Mouse (Mus musculus) midbrain, embryonic 12.5 days (tissue): ENCODE results near the gene Gm9945. TPM values are rescaled to one million over a fixed set of nuclear protein-coding genes. Genes with fewer than 3 reads are reported as not detected.

Experiments
- ATAC-seq: fragments of 200-750 bp; cut with Nextera tagmentation; 2 replicates; pipeline ENCODE4 v1.8.0; 2017; ENCODE audit warnings: low read depth, moderate TSS enrichment, moderate library complexity; ENCODE audit not compliant: low FRiP score
- H3K27ac ChIP-seq: fragments of 300-500 bp; sonication (generic); replicated peaks from 2 replicates; pipeline ENCODE4 v1.5.1; 2016; ENCODE audit warnings: mild to moderate bottlenecking
- H3K27me3 ChIP-seq: fragments of 300-500 bp; sonication (generic); 2 replicates; pipeline ENCODE4 v1.6.1; 2016; ENCODE audit warnings: mild to moderate bottlenecking
- H3K36me3 ChIP-seq: fragments of 300-500 bp; sonication (generic); 2 replicates; pipeline ENCODE4 v1.6.1; 2016
- H3K4me1 ChIP-seq: fragments of 300-500 bp; sonication (generic); 2 replicates; pipeline ENCODE4 v1.6.1; 2016
- H3K4me2 ChIP-seq: fragments of 300-500 bp; sonication (generic); replicated peaks from 2 replicates; pipeline ENCODE4 v1.6.1; 2016; ENCODE audit warnings: mild to moderate bottlenecking, moderate library complexity
- H3K4me3 ChIP-seq: fragments of 300-500 bp; sonication (generic); 2 replicates; pipeline ENCODE4 v1.5.1; 2016; ENCODE audit warnings: mild to moderate bottlenecking
- H3K9ac ChIP-seq: fragments of 300-500 bp; sonication (generic); replicated peaks from 2 replicates; pipeline ENCODE4 v1.6.1; 2016; ENCODE audit warnings: mild to moderate bottlenecking, moderate library complexity
- H3K9me3 ChIP-seq: fragments of 300-500 bp; sonication (generic); 2 replicates; pipeline ENCODE4 v1.6.1; 2016; ENCODE audit warnings: mild to moderate bottlenecking
- WGBS: fragments of 180-500 bp; shearing (Covaris S2); methylation state at CpG from one replicate; pipeline ENCODE4 v1.1.7; 2016; 5-methylcytosine and 5-hydroxymethylcytosine counted together
- polyA plus RNA-seq: library from polyadenylated mRNA; unstranded; fragments of >200 nt; fragmentation: Nextera tagmentation; extraction: Ambion mirVana; gene quantifications from 2 replicates; pipeline ENCODE4 v1.2.1, GENCODE M21; 2016

Gm9945 gene
- polyA plus RNA-seq, 1 experiment from 2014 or later = not detected

DNA sequence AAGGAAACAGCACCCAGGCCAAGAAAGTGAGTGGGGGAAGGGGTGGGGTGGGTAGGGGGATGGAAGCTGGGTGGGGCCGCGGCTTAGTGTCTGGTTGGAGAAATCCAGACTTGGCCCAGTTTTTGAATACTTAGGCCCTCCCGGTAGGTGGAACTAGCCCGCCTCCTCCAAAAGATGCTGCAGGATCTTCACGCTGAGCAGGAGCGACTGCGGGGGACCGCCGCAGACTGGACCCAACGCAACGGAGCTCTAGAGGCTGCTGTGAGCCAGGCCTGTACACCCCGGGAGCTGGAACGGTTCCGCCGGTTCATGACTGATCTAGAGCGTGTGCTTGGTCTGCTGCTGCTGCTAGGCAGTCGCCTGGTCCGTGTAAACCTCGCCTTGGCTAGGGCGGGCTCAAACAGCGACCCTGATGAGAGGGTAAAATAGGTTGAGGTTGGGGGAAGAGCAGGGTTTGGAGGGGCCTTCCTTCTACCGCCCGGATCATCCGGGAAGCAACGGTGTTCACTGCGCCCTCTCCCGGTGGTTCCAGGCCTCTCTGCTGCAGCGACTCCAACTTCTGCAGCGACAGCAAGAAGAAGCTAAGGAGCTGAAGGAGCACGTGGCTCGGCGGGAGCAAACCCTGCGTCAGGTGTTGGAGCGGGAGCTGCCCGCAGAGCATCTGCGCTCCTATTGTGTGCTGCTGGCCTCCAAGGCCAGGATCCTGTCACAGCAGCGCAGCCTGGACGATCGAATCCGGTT is 13.6 kb upstream of the Gm9945 start:
- Histone ChIP-seq H3K9me3 (no peaks in the 10 kb centered on the region), H3K4me1 (peaks cover 39% of the 10 kb centered on the region), H3K4me3 (peak overlapping the region; percentile 28), H3K9ac (0 out of 2 replicates have a peak overlapping the region, but pooled peaks have one; percentile 39), H3K27ac (no peak overlapping the region), H3K27me3 (peaks cover 95% of the 10 kb centered on the region), H3K36me3 (no peaks in the 10 kb centered on the region), H3K4me2 (peak overlapping the region; percentile 49)
- peak; percentile 55; the same call in 1 of the 2 replicates for ATAC-seq
- 5% methylated on average over 40 of the region's 40 CpGs for WGBS

- no peaks in the 10 kb centered on the region for H3K36me3 ChIP-seq
- peaks cover 90% of the 10 kb centered on the region for H3K27me3 ChIP-seq
- H3K4me1 ChIP-seq = peaks cover 29% of the 10 kb centered on the region
- no peak overlapping the region for H3K27ac ChIP-seq
- no peak for ATAC-seq
- H3K9ac ChIP-seq = no peak overlapping the region
- no peaks in the 10 kb centered on the region for H3K9me3 ChIP-seq
- H3K4me2 ChIP-seq = peak overlapping the region; percentile 51
- 45% methylated on average over 16 of the region's 16 CpGs for WGBS
- no peak overlapping the region for H3K4me3 ChIP-seq
Observed at GRCm38 (mm10) chr11:53469294-53469967, 10.5 kb upstream of the Gm9945 start.

- H3K4me2 ChIP-seq = peak within 1 kb of the TSS; percentile 51
- H3K27ac ChIP-seq = no peak within 1 kb of the TSS
- H3K9me3 ChIP-seq = no peaks in the 10 kb centered on the region
- peaks cover 90% of the 10 kb centered on the region for H3K27me3 ChIP-seq
- WGBS = 3% methylated on average over 29 of the region's 29 CpGs
- H3K9ac ChIP-seq = no peak within 1 kb of the TSS
- peak within 1 kb of the TSS; percentile 28 for H3K4me3 ChIP-seq
- peaks cover 29% of the 10 kb centered on the region for H3K4me1 ChIP-seq
- H3K36me3 ChIP-seq = no peaks in the 10 kb centered on the region
- ATAC-seq = peak; percentile 81
Observed at GRCm38 (mm10) chr11:53469968-53470695, 9.8 kb upstream of the Gm9945 start, which contains the start of gene Gm9837. Gene Gm9837 (minus strand): TSS chr11:53470479.

GRCm38 (mm10) chr11:53472709-53473108 is 7.3 kb upstream of the Gm9945 start:
- 81% methylated on average over 3 of the region's 3 CpGs for WGBS
- ATAC-seq = no peak
- no peaks in the 10 kb centered on the region for H3K9me3 ChIP-seq
- H3K27ac ChIP-seq = no peak overlapping the region
- peaks cover 84% of the 10 kb centered on the region for H3K27me3 ChIP-seq
- H3K4me2 ChIP-seq = no peak overlapping the region
- H3K9ac ChIP-seq = no peak overlapping the region
- H3K4me3 ChIP-seq = no peak overlapping the region
- H3K36me3 ChIP-seq = no peaks in the 10 kb centered on the region
- peaks cover 33% of the 10 kb centered on the region for H3K4me1 ChIP-seq

- no peak for ATAC-seq
- Histone ChIP-seq H3K4me1 (peaks cover 35% of the 10 kb centered on the region), H3K4me2 (peak overlapping the region; percentile 46), H3K9ac (no peak overlapping the region), H3K36me3 (no peaks in the 10 kb centered on the region), H3K27ac (peak overlapping the region; percentile 52), H3K27me3 (peaks cover 89% of the 10 kb centered on the region), H3K9me3 (peaks cover 4% of the 10 kb centered on the region; the same call in 1 of the 2 replicates), H3K4me3 (no peak overlapping the region)
- WGBS = 12% methylated on average over 8 of the region's 8 CpGs
Observed at GRCm38 (mm10) chr11:53475620-53476019, 4.3 kb upstream of the Gm9945 start.

DNA sequence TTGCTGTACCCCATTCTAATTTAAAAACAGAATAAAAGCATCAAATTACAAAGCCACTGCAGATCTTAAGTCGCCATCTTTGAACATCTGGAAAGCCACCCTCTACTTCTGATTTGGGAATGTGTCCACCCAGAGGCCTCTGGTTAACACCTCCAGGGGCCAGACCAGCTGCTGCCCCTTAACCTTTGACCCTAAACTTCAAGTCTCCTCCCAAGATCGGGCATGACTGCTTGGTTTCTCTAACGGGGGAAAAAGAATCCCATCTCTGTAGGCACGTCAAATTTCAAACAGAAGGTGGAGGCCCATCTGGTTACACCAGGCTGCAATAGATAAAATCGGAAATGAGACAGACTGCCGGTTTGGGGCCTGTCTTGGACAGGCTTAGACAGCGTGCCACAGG is 2.1 kb upstream of the Gm9945 start:
- no peak overlapping the region for H3K4me2 ChIP-seq

DNA sequence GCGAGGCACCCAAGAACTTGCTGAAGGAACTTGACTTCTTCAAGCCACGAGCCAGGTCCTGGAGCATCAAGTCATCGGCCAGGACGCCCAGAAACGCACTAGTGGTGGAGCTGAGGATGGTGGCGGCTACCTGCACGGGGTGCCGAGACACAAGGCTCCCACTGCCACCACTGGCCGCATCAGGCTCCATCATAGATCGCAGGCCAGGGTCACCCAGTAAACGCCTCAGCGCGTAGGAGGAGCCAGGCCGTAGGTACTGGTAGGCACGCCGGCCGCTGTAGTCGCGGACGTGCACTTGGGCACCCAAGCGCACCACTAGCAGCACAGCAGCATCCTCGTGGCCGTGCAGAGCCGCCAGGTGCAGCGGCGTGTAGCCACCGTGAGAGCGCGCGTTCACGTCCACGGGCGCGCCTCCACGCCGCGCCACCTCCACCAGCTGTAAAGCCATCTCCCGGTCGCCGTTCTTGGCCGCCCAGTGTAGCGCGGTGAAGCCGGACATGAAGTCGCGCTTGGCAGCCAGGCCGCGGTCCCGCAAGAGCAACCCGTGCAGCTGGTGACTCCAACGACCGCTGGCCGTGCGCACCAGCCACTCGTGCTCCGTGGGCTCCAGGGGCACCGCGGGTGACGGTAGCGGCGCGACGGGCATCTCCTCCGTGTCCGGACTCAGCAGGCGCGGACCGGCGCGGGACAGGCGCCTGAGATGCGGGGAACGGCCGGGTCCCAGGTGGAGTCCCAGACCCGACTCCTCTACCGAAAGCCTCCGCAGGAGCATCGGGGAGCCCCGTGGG is 1.4 kb upstream of the Gm9945 start:
- Histone ChIP-seq H3K4me2 (peak overlapping the region; percentile 59), H3K36me3 (no peaks in the 10 kb centered on the region), H3K27me3 (peaks cover 89% of the 10 kb centered on the region), H3K4me1 (peaks cover 30% of the 10 kb centered on the region), H3K27ac (no peak overlapping the region), H3K4me3 (peak overlapping the region; percentile 43), H3K9me3 (peaks cover 4% of the 10 kb centered on the region; the same call in 1 of the 2 replicates), H3K9ac (peak overlapping the region; percentile 28; the same call in 1 of the 2 replicates)
- ATAC-seq = no peak
- WGBS = 6% methylated on average over 79 of the region's 79 CpGs

More for the DNA sequence above, 2.1 kb upstream of the Gm9945 start:
- H3K9ac ChIP-seq = no peak overlapping the region
- no peak overlapping the region for H3K27ac ChIP-seq
- WGBS = 36% methylated on average over 7 of the region's 7 CpGs
- peaks cover 30% of the 10 kb centered on the region for H3K4me1 ChIP-seq
- peaks cover 4% of the 10 kb centered on the region; the same call in 1 of the 2 replicates for H3K9me3 ChIP-seq
- ATAC-seq = no peak
- H3K36me3 ChIP-seq = no peaks in the 10 kb centered on the region
- peaks cover 89% of the 10 kb centered on the region for H3K27me3 ChIP-seq
- H3K4me3 ChIP-seq = no peak overlapping the region

- Histone ChIP-seq H3K9ac (peak overlapping the region; percentile 28; the same call in 1 of the 2 replicates), H3K9me3 (peaks cover 4% of the 10 kb centered on the region; the same call in 1 of the 2 replicates), H3K36me3 (no peaks in the 10 kb centered on the region), H3K4me3 (peak overlapping the region; percentile 43), H3K27ac (no peak overlapping the region), H3K4me2 (peak overlapping the region; percentile 59), H3K4me1 (peaks cover 30% of the 10 kb centered on the region), H3K27me3 (peaks cover 87% of the 10 kb centered on the region)
- ATAC-seq = peak; percentile 49; the same call in 1 of the 2 replicates
- WGBS = 2% methylated on average over 60 of the region's 62 CpGs
Observed at GRCm38 (mm10) chr11:53479171-53479782, 689 bp upstream of the Gm9945 start.

DNA sequence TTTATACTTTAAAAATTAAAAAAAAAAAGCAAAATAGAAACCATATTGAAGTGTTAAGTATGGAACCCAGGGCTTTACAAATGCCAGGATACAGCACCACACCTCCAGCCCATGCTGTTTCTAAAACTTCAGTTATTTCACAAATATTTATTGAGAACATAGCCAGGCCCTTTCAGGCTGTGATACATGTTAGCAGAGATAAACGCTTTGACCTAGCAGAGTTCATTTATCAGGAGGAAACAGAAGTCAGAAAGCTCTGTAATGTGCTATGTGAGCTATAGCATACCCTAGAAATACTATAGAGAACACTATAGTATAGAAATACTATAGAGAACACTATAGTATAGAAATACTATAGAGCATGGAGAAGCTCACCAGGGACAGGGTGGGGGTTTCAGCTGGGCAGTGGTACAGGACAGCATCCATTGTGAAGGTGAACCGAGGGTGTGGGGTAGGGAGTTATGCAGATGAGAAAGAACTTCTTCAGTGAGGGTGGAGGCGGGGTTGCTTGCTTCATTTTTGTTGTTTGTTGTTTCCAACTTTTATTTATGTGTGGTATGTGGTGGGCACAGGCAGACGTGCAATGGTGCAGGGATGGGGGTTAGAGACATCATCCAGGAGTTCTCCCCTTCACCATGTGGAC is 1.2 kb downstream of the Gm9945 start:
- H3K4me2 ChIP-seq = no peak overlapping the region
- peaks cover 20% of the 10 kb centered on the region for H3K4me1 ChIP-seq
- WGBS = 76% methylated on average over 4 of the region's 4 CpGs
- ATAC-seq = no peak
- H3K27ac ChIP-seq = no peak overlapping the region
- H3K4me3 ChIP-seq = no peak overlapping the region
- H3K9ac ChIP-seq = no peak overlapping the region
- peaks cover 4% of the 10 kb centered on the region; the same call in 1 of the 2 replicates for H3K9me3 ChIP-seq
- no peaks in the 10 kb centered on the region for H3K36me3 ChIP-seq
- peaks cover 79% of the 10 kb centered on the region for H3K27me3 ChIP-seq

DNA sequence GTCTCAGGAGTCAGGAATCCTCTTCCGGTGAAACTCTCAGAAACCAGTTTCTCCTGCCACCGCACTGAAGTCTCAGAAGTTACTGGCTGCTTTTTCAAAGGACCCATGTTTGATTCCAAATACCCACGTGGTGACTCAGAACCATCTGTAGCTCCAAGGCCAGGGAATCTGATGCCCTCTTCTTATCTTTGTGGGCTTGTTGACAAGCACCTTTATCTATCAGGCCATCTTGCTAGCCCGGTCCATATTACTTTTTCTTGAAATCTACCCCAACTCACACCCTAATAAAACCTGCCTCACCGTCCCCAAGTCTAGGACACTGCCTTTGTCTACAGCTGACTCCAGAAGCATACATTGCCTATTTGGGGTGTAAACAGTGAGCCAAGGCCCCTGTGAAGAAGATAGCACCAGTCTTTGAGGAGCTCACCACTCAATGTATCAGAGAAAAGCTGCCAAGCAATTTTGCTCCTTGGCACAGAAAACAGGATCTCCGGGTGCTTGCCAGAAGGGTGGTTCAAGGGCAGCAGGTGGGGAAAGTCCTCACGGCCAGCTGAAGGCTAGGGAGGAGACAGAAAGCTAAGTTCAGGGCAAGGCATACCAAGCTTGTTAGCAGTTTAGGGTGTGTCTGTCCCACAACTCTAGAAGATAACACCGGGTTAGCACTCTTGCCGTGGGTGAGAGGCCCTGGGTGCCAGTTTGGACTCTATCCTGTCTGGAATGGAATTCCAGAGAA is 3.4 kb downstream of the Gm9945 start:
- peaks cover 27% of the 10 kb centered on the region for H3K4me1 ChIP-seq
- H3K36me3 ChIP-seq = no peaks in the 10 kb centered on the region
- peaks cover 4% of the 10 kb centered on the region; the same call in 1 of the 2 replicates for H3K9me3 ChIP-seq
- no peak overlapping the region for H3K4me2 ChIP-seq
- no peak overlapping the region for H3K4me3 ChIP-seq
- ATAC-seq = no peak
- H3K9ac ChIP-seq = no peak overlapping the region
- H3K27me3 ChIP-seq = peaks cover 84% of the 10 kb centered on the region
- 82% methylated on average over 9 of the region's 9 CpGs for WGBS
- no peak overlapping the region for H3K27ac ChIP-seq
